Mouse (Mus musculus) kidney, postnatal 36 days (tissue): ENCODE data around the gene Notch2.

Experiments used
- DNase-seq, 2 experiments: peaks; one replicate each; pipeline ENCODE4 v3.0.0; 2021 to 2022; ENCODE audit warnings: mixed read lengths in 2 of 2

Gene Notch2

DNA sequence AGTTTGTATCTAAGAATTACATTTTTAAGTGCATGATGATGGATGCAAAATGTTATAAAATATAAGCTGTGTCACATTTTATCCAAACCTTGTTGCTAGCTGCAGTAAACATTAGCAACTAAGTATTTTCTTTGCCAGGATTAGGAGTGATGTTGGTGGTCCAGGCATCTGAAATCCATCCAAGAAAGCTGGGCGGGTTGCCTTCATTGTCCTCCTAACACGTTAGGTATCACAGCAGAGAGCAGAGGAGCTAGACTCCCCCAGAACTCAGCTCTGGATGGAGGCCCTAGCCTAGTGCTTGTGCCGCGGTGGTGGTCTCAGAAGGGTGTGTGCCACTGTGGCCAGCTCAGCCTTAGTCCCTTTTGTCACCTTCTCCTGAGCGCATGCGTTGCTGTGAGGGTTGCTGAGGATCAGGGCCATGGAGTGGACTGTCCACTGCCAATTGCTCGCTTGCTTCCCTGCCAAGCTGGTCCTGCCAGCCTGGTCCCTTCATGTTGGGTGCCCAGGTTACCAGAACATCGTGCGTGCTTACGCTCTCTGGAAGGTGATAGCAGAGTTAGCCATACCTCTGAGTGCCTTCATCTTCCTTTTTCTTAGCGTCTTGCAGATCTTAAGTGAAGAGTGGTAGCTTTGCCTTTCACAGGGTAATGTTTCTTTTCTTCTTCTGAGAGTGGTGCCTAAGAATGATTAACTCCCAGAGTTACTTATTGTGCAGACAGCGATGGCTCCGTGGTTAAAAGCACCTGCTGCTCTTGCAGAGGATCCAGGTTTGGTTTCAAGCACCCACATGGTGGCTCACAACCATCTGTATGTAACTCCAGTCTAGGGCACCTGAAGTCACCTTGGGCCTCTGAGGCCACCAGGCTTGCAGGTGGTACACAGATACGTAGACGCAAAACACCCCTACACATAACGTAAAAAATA, 39.4 kb downstream of the Notch2 start:
- peak; percentile 62 to 65 for DNase-seq

- no peak for DNase-seq
Observed at GRCm38 (mm10) chr3:98053817-98054216, 40.5 kb downstream of the Notch2 start.

DNA sequence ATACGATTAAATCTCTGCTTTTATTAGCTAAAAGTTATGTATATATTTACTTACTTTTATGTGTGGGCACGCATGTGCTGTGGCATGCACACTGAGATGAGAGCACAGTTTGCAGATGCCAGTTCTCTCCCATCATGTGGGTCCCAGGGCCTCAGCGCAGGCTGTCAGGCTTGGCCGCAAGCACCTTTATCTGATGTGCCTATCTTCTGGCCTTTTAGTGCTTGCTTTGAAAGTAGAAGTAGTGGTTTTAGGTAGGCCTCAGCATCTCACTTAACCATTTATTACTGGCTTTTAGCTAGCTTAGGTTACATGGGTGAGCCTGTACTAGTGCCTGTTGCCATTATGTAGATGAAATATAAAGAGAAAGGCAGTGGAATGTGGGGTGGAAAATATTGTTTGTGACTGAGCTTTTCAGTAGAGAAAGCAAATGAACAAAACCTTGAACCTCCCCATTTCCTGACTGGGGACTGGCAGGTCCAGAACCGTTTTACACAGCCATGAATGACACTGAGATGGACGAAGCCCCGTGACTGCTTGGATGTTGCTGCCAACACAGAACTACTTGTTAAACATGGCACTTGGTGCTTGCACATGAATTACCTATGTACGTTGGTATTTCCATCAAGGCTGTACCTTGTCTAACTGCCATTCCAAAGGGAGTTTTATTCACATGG, 41.1 kb downstream of the Notch2 start:
- DNase-seq: no peak

DNA sequence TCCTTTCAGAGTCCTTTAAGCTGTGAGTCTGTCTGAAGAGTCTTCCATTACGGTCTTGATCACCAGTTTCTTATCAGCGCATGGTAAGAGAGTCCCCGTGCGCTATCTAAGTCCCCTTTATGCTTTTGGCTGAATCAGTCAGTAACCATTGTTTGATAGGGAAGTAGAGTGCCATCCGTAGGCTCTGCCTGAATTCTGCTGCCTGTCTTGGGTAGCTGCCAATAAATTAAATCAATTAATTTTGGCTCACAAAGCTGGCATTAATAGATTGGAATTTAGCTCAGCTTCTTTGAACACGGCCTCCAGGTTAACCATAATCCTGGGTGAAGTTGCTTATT, 41.6 kb downstream of the Notch2 start:
- DNase-seq: no peak

- DNase-seq: no peak
Observed at GRCm38 (mm10) chr3:98055808-98056728, 42.7 kb downstream of the Notch2 start.

DNA sequence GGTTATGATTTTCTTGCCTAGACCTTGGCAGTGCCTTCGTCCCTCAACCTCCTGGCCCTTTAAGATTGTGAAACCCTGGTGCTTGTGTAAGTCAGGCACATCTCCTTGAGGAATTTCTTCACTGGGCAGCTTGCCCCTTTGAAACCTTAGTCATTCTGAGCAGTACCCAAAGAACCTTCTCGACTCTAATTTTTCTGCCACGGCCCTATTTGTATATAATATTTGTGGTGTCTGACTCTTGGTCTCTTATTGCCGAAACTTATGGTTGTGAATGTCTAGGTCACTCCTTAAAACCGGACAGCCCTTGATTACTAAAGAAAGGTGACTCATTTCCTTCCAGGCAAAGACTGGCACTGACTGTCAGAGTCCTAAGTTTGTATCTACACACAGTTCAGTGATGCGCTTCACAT, 43.6 kb downstream of the Notch2 start:
- DNase-seq: peak in 1 of 2 experiments; percentile 59

GRCm38 (mm10) chr3:98059076-98059475, 45.7 kb downstream of the Notch2 start:
- no peak for DNase-seq

- DNase-seq: no peak
Observed at GRCm38 (mm10) chr3:98060981-98061660, 47.8 kb downstream of the Notch2 start.

DNA sequence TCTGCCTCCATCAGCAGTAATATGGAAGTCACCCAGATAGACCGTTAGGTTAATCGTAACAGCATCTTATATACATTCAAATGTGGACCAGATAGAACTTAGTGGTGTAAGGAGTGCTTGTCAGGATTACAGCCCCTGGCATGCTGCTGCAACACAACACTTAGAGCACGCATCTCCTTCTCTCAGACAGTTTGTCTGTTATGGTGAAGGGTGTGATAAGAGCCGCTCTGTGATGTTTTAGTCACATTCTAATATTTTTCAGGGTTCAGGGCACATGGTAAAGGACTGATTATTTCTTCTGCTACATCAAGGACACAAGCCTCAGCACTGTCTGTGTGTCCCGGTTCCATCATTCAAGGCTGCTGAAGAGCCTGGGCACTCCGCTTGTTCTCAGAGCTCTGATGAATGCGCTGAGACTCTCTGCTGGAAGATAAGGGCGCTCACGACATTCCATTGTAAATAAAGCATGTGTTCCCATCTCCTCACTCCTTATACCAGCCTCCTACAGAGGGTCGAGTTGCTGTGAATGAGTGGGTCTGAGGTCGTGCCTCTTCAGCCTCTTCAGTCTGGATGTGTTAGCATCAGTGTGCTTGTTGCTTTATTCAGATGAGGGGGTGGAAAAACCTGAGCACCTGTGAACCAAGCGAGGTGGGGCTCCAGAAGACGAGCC, 48.5 kb downstream of the Notch2 start:
- no peak for DNase-seq

- DNase-seq: no peak
Observed at GRCm38 (mm10) chr3:98062591-98063185, 49.4 kb downstream of the Notch2 start.

GRCm38 (mm10) chr3:98063186-98063771, 50.0 kb downstream of the Notch2 start:
- peak in 1 of 2 experiments; percentile 48 for DNase-seq

- DNase-seq: no peak
Observed at GRCm38 (mm10) chr3:98063833-98064232, 50.5 kb downstream of the Notch2 start.

DNA sequence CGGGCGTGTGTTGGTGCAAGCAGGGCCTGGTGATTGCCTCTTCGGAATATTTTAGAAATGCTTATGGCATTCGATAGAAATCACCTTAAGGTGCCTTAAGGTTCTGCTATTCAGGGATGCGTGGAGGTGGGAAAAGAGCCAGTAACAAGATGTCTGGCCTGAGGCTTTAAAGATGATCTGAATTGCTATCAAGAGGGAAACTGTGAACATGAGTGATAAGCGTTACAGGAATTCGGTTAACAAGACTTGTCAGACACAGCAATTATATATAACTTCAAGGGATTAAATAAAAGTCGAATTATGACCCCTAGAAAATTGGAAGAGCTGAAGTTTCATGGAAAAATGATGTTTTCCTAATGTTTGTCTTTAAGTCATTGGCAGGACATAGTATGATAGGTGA, 51.7 kb downstream of the Notch2 start:
- DNase-seq: no peak

- DNase-seq: no peak
Observed at GRCm38 (mm10) chr3:98066434-98066833, 53.1 kb downstream of the Notch2 start.

DNA sequence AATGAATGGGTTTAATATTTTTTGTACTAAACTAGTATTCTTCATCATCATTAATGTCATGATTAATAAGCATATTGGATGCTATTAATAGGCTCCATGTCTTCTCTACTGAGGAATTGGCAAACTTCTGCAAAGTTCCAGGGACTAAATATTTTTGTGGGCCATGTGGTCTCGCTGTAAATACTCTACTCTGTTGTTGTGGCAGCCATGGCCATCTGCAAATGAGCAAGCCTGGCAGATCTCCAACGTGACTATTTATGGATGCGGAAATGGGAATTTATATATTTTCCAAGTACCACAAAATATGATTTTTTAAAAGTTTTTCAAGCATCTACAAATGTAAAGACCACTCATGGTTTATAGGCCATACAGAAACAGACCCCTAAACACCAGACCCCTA, 54.1 kb downstream of the Notch2 start:
- no peak for DNase-seq

GRCm38 (mm10) chr3:98067852-98068491, 54.6 kb downstream of the Notch2 start:
- DNase-seq: no peak

DNA sequence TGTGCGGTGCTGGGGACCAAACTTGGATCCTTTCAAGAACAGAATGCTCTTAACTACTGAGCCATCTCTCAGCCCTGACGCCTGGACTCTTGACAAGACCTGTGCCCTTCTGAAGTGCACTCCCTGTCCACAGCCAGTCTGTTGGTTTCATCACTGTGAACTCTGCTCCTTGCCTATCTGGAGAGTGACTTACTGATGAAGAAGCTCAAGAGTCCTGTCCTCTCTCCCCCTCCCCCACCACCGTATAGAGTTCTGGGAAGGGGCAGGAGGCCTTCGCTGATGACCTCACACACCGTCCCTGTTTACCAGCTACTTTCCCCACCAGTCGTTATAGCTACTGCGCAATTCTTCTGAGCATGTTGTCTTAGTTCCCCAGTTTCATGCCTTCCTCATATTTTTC, 55.8 kb downstream of the Notch2 start:
- DNase-seq: peak; percentile 44 to 45

DNA sequence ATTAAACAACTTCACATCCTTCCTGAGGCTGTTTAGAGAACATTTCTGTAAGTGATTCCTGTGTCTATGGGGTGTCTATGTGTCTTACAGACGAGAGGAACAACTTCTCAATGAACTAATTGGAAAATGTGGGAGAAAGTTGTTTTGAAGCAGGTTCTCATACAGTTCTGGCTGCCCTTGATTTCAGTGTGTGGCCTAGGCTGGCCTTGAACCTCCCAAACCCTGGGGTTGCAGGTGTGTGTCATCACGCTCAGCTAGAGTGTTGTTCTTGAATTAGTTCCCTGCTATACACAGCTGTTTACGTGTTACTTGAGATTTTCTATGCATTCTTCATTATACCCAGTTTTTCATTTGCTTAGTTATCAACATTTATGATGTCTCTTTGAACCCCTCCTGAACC, 56.5 kb downstream of the Notch2 start:
- DNase-seq: no peak

DNA sequence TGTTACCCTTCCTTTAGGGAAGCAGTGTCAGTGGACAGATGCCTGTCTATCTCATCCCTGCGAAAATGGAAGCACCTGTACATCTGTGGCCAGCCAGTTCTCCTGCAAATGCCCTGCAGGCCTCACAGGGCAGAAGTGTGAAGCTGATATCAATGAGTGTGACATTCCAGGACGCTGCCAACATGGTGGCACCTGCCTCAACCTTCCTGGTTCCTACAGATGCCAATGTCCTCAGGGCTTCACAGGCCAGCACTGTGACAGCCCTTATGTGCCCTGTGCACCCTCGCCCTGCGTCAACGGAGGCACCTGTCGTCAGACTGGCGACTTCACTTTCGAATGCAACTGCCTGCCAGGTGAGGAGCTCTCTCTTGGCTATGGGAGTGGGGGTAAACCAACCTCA, 59.2 kb downstream of the Notch2 start:
- DNase-seq: no peak

DNA sequence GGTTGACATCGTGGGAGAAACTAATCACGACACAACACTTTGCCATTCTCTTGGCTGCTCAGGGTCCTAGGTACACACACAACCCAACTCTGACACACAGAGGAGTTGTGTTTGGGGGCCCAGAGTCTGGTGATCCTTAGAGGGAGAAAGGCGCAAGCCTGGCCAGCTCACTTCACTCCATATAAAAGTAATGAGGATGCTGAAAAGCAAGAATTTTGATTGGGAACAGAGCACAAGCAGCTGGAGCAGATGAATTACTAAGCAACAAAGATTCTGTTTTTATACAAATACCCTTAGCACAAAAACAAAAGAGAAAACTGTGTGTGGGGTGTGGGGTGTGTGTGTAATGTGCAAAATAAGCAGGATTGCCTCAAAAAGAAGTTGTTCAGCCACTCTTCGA, 60.2 kb downstream of the Notch2 start:
- DNase-seq: no peak
